Mouse (Mus musculus) E14TG2a.4 (cell line): ENCODE results near the gene Trpc6.

Source experiments
- CTCF ChIP-seq: conservative IDR thresholded peaks from 2 replicates; pipeline ENCODE4 v1.5.1; 2014; ENCODE audit warnings: low read length
- NANOG ChIP-seq: IDR thresholded peaks from 2 replicates; pipeline ENCODE4 v1.6.1; 2014; ENCODE audit warnings: borderline replicate concordance, low read length, mixed read lengths

DNA sequence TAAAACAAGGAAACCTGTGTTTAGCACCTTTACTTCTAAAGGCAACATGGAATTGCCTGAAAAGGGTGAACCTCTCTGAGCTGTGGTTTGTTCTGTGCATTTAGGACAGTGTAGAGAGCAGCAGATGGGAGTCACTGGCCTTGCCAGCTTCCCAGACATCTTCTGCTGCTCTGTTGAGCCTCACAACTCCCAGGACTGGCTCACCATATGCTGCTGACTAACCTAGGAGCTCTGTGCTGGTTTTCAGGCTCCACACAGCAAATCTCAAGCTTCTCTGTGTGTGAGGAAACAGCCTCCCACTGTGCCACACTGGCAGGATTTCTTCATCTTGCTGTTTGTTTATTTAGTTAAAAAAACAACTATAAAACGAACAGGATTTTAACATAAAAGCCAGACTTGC is 53.1 kb downstream of the Trpc6 start:
- no peak for TF ChIP-seq CTCF
- no peak for TF ChIP-seq NANOG
